Mouse (Mus musculus) thymus, adult 2 months (tissue): Measurements from ENCODE around the gene Cc2d1a. TPM values are rescaled to one million over a fixed set of nuclear protein-coding genes. Genes with fewer than 3 reads are reported as not detected.

Source experiments
- DNase-seq: peaks from one replicate; pipeline ENCODE4 v3.0.0; 2021
- H3K27ac ChIP-seq: fragments of 200-500 bp; 2 replicates; pipeline ENCODE4 v1.5.1; 2012; ENCODE audit warnings: low read length, control low read depth; ENCODE audit not compliant: control insufficient read depth, insufficient read depth
- H3K27me3 ChIP-seq: fragments of 200-500 bp; 2 replicates; pipeline ENCODE4 v1.6.1; 2012; ENCODE audit warnings: mild to moderate bottlenecking, low read length, moderate library complexity, mixed read lengths; ENCODE audit not compliant: control insufficient read depth, insufficient read depth
- H3K36me3 ChIP-seq: fragments of 200-500 bp; 2 replicates; pipeline ENCODE4 v1.6.1; 2012; ENCODE audit warnings: mild to moderate bottlenecking, low read length, moderate library complexity; ENCODE audit not compliant: control insufficient read depth, insufficient read depth
- H3K4me1 ChIP-seq: fragments of 200-500 bp; replicated peaks from 2 replicates; pipeline ENCODE4 v1.6.1; 2012; ENCODE audit warnings: low read length; ENCODE audit not compliant: control insufficient read depth, insufficient read depth
- H3K4me3 ChIP-seq: fragments of 200-500 bp; 2 replicates; pipeline ENCODE4 v1.5.1; 2012; ENCODE audit warnings: mild to moderate bottlenecking, low read length, control low read depth, moderate library complexity; ENCODE audit not compliant: control insufficient read depth, insufficient read depth
- CTCF ChIP-seq: fragments of 200-500 bp; IDR thresholded peaks from 2 replicates; pipeline ENCODE4 v1.5.1; 2012; ENCODE audit warnings: mild to moderate bottlenecking, control low read depth, low read length, moderate library complexity, borderline replicate concordance; ENCODE audit not compliant: control insufficient read depth, poor library complexity, insufficient read depth; ENCODE audit errors: extremely low read depth
- POLR2A ChIP-seq: fragments of 200-500 bp; IDR thresholded peaks from 2 replicates; pipeline ENCODE4 v1.6.1; 2012; ENCODE audit warnings: mild to moderate bottlenecking, low read length, control low read depth, moderate library complexity; ENCODE audit not compliant: control insufficient read depth, poor library complexity, insufficient read depth; ENCODE audit errors: extremely low read depth
- WGBS: fragments of 180-500 bp; shearing (Covaris S2); methylation state at CpG from one replicate; pipeline ENCODE4 v1.1.7; 2018; 5-methylcytosine and 5-hydroxymethylcytosine counted together
- polyA plus RNA-seq: library from polyadenylated mRNA; depleted of rRNA; stranded (reverse); fragments of >200 nt; gene quantifications from 2 replicates; pipeline ENCODE4 v1.2.3, GENCODE M21; 2012; rRNA removed

Gene Cc2d1a
- polyA plus RNA-seq, 1 experiment, result 54.6 TPM

DNA sequence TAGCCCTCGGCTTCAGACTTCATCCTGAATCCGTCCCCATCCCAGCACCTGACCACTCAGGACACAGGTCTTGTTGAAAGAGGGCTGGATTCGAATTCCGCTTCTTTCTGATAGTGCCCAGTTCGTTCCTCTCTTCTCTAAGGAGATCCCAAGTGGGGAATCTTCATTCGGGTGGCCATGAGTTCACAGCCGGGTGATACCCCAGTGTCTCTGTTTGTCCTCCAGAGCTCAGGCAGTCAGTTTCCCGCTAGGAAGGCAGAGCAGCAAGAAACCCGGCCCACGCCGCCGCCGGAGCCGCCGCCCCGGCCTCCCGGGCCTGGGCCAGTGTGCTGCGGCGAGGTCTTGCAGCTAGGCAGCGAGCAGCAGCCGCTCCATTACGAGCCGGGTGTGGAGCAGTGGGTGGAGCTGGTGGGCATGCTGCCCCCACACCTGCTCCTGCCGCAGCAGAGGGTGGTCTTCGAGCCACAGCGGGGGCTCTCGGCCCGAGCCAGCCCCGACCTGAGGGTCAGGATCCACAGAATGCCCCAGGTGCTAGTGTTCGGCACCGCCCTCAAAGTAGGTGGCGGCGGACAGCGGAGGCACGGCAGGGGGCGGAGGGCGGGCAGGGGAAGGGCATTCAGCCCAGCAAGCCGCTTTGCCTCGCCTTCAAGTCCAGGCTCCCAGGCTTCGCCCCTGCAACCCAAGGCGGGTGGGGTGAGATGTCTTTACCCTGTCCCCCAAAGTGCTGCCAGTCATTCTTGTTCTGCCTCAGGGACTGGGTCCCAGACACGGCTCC, 63.2 kb downstream of the Cc2d1a start:
- H3K27ac ChIP-seq, result no peak overlapping the region

DNA sequence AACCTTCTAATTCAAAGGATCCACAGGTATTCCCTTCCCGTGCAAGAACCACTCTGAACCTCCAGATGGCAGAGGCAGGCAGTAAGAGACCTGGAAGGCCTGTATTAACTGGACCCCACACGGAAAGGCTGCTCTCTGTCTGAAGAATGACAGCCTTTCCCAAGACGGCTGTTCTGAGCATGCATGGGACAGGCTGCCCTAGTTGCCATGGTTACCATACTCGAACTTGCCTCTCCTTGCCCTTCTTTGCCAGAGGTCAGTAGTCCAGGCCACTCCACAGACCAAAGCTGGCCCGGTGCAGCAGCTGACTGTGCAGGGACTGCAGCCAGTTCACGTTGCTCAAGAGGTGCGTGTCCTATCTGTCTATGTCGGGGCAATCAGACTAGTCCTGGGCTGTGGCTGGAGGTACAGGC, 63.9 kb downstream of the Cc2d1a start:
- Histone ChIP-seq H3K27ac (no peak overlapping the region), H3K4me1 (no peaks in the 10 kb centered on the region), H3K4me3 (no peak overlapping the region), H3K27me3 (no peaks in the 10 kb centered on the region), H3K36me3 (peaks cover 51% of the 10 kb centered on the region)
- TF ChIP-seq CTCF (no peak), POLR2A (no peak)
- no peak for DNase-seq
- 86% methylated on average over 8 of the region's 8 CpGs for WGBS

More for the DNA sequence above, 63.2 kb downstream of the Cc2d1a start:
- 96% methylated on average over 42 of the region's 42 CpGs for WGBS
- peaks cover 57% of the 10 kb centered on the region for H3K36me3 ChIP-seq
- DNase-seq, result no peak
- H3K27me3 ChIP-seq, result no peaks in the 10 kb centered on the region
- no peak for TF ChIP-seq POLR2A
- TF ChIP-seq CTCF, result no peak
- H3K4me1 ChIP-seq, result no peaks in the 10 kb centered on the region
- no peak overlapping the region for H3K4me3 ChIP-seq

Other genes with a start within 250 kb of the Cc2d1a start
- gene Adgrl1, start 247.8 kb downstream of the Cc2d1a start, polyA plus RNA-seq, result 170 and 184 TPM in 2 replicates
- 0.75 and 1.1 TPM in 2 replicates for gene Gm10644, start 192.7 kb downstream of the Cc2d1a start, polyA plus RNA-seq
- 170 and 243 TPM in 2 replicates for gene Asf1b, start 192.4 kb downstream of the Cc2d1a start, polyA plus RNA-seq
- 57.8 and 59.0 TPM in 2 replicates for gene Prkaca, start 174.9 kb downstream of the Cc2d1a start, polyA plus RNA-seq
- gene Samd1, start 150.3 kb downstream of the Cc2d1a start, polyA plus RNA-seq, result 153 and 190 TPM in 2 replicates
- gene 1700067K01Rik, start 146.4 kb downstream of the Cc2d1a start, polyA plus RNA-seq, result 1.1 and 1.2 TPM in 2 replicates
- 0.32 and 0.43 TPM in 2 replicates for gene 2210011C24Rik, start 135.8 kb downstream of the Cc2d1a start, polyA plus RNA-seq
- gene Palm3, start 126.5 kb downstream of the Cc2d1a start, polyA plus RNA-seq, result 0.32 and 0.43 TPM in 2 replicates
- gene Il27ra, start 105.3 kb downstream of the Cc2d1a start, polyA plus RNA-seq, result 82.6 and 84.0 TPM in 2 replicates
- 7.1 and 9.1 TPM in 2 replicates for gene Rln3, start 102.9 kb downstream of the Cc2d1a start, polyA plus RNA-seq
- gene Gm10643, start 82.8 kb downstream of the Cc2d1a start, polyA plus RNA-seq, result 0.36 and 0.45 TPM in 2 replicates
- gene Rfx1, start 81.1 kb downstream of the Cc2d1a start, polyA plus RNA-seq, result 76.1 and 88.8 TPM in 2 replicates
- 190 and 211 TPM in 2 replicates for gene Dcaf15, start 43.2 kb downstream of the Cc2d1a start, polyA plus RNA-seq
- 6.6 and 7.7 TPM in 2 replicates for gene Podnl1, start 21.9 kb downstream of the Cc2d1a start, polyA plus RNA-seq
- 1.9 and 2.4 TPM in 2 replicates for gene 4930432K21Rik, start 89 bp upstream of the Cc2d1a start, polyA plus RNA-seq
- gene Nanos3, start 37.3 kb upstream of the Cc2d1a start, polyA plus RNA-seq, result 5.5 and 8.5 TPM in 2 replicates
- 53.0 and 59.0 TPM in 2 replicates for gene Zswim4, start 89.1 kb upstream of the Cc2d1a start, polyA plus RNA-seq
- gene D8Ertd738e, start 101.8 kb upstream of the Cc2d1a start, polyA plus RNA-seq, result 159 and 193 TPM in 2 replicates
- 89.6 and 107 TPM in 2 replicates for gene Mri1, start 109.4 kb upstream of the Cc2d1a start, polyA plus RNA-seq
- 63.1 and 65.3 TPM in 2 replicates for gene Ccdc130, start 122.4 kb upstream of the Cc2d1a start, polyA plus RNA-seq
- 10.5 and 26.3 TPM in 2 replicates for gene Cacna1a, start 240.5 kb upstream of the Cc2d1a start, polyA plus RNA-seq